Mouse (Mus musculus): ENCODE measurements around the gene Pla2g3. TPM values are rescaled to one million over a fixed set of nuclear protein-coding genes. Genes with fewer than 3 reads are reported as not detected.

The Pla2g3 gene
- polyA plus RNA-seq, 1 experiment: 0.28 TPM

- Histone ChIP-seq H3K4me3 (ENCODE audit: low read depth, low read length) (no peak overlapping the region), H3K27ac (ENCODE audit: insufficient read depth, low read length) (no peak overlapping the region), H3K4me1 (ENCODE audit: control insufficient read depth, insufficient read depth, low read length) (no peaks in the 10 kb centered on the region), H3K36me3 (ENCODE audit: control insufficient read depth, insufficient read depth, low read length, poor library complexity, severe bottlenecking) (peaks cover 26% of the 10 kb centered on the region), H3K9me3 (replicated peaks; ENCODE audit: control insufficient read depth, insufficient read depth, low read length, poor library complexity, severe bottlenecking) (no peaks in the 10 kb centered on the region), H3K9ac (ENCODE audit: low read depth, poor library complexity, severe bottlenecking) (no peak overlapping the region), H3K27me3 (ENCODE audit: control insufficient read depth, insufficient read depth, low read length, poor library complexity, severe bottlenecking) (no peaks in the 10 kb centered on the region)
- TF ChIP-seq POLR2A (IDR thresholded peaks at IDR 0.05; ENCODE audit: insufficient read depth, low read length): no peak
- TF ChIP-seq CTCF (IDR thresholded peaks at IDR 0.05; ENCODE audit: low read depth, low read length): no peak
- no peak for TF ChIP-seq EP300 (IDR thresholded peaks at IDR 0.05; ENCODE audit: insufficient read depth, low read depth, low read length)
Measured at GRCm38 (mm10) chr11:3531634-3532033, 43.5 kb downstream of the Pla2g3 start.

DNA sequence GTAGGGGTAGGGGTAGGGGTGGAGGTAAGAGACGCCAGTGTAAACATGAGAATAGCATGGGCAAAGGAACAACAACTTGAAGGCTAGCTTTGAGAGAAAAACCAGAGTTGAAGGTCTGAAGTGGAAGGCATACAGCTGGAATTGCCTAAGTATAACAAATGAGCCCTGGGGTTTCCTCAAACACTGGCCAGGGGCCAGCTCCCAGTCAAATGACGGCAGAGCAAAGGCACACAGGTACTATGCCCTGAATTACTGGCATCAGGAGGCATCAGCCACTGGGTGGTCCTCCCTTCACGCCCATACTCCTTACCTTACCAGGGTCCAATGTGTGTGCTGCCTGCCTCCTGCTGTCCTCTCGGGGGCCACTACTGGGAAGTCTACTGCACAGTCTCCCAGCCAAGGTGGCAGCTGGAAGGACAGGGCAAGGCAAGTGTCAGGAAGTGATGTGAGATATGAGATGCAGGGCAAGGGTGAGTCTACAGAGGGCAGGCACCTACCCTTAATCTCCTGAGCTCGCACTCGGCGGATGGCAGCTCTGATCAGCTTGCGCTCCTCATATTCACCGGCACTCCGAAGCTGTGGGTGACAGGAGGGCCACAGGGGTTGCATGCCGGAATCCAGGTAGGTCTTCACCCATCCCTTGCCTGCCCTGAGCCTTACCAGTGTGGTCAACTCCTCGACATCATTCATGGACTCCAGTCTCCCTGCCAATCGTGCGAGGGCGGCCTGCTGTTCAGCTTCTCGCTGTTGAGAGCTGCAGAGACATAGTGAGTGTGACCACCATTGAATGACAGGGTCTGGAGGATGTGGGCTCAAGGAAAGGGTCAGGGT, 44.2 kb downstream of the Pla2g3 start:
- H3K9ac ChIP-seq (ENCODE audit: low read depth, poor library complexity, severe bottlenecking): no peak overlapping the region
- H3K27ac ChIP-seq (ENCODE audit: insufficient read depth, low read length): no peak overlapping the region
- H3K9me3 ChIP-seq (replicated peaks; ENCODE audit: control insufficient read depth, insufficient read depth, low read length, poor library complexity, severe bottlenecking): no peaks in the 10 kb centered on the region
- no peaks in the 10 kb centered on the region for H3K4me1 ChIP-seq (ENCODE audit: control insufficient read depth, insufficient read depth, low read length)
- no peaks in the 10 kb centered on the region for H3K27me3 ChIP-seq (ENCODE audit: control insufficient read depth, insufficient read depth, low read length, poor library complexity, severe bottlenecking)
- no peak overlapping the region for H3K4me3 ChIP-seq (ENCODE audit: low read depth, low read length)
- H3K36me3 ChIP-seq (ENCODE audit: control insufficient read depth, insufficient read depth, low read length, poor library complexity, severe bottlenecking): peaks cover 26% of the 10 kb centered on the region
- TF ChIP-seq CTCF (IDR thresholded peaks at IDR 0.05; ENCODE audit: low read depth, low read length): no peak
- TF ChIP-seq EP300 (IDR thresholded peaks at IDR 0.05; ENCODE audit: insufficient read depth, low read depth, low read length): no peak
- no peak for TF ChIP-seq POLR2A (IDR thresholded peaks at IDR 0.05; ENCODE audit: insufficient read depth, low read length)

DNA sequence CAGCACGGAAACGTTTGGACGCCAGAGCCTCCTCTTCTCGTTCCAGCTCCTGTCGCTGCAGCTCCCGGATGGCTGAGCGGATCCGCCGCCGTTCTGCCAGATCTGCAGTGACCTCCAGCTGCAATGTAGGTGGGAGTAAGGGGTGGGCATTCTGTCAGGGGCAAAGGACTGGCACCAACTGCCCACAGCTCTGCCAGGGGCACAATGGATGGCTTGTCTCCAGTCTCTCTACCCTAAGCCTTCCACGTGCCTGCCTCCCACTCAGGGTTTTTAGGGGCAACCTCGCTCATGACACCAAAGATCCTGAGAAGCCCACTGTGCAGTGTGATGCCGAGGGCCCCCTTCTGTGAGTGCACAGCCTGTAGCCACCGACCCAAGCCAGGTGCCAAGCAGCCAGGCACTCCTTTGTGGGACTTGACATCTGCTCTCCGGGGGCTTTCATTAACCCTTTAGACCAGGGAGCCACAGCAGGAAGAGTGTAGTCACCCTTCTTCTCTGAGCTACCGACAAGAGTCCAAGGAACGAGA, 45.4 kb downstream of the Pla2g3 start:
- H3K9ac ChIP-seq (ENCODE audit: low read depth, poor library complexity, severe bottlenecking): no peak overlapping the region
- no peak for TF ChIP-seq CTCF (IDR thresholded peaks at IDR 0.05; ENCODE audit: low read depth, low read length)
- no peak for TF ChIP-seq EP300 (IDR thresholded peaks at IDR 0.05; ENCODE audit: insufficient read depth, low read depth, low read length)
- TF ChIP-seq POLR2A (IDR thresholded peaks at IDR 0.05; ENCODE audit: insufficient read depth, low read length): no peak
- H3K9me3 ChIP-seq (replicated peaks; ENCODE audit: control insufficient read depth, insufficient read depth, low read length, poor library complexity, severe bottlenecking): no peaks in the 10 kb centered on the region
- no peaks in the 10 kb centered on the region for H3K4me1 ChIP-seq (ENCODE audit: control insufficient read depth, insufficient read depth, low read length)
- no peak overlapping the region for H3K27ac ChIP-seq (ENCODE audit: insufficient read depth, low read length)
- no peaks in the 10 kb centered on the region for H3K27me3 ChIP-seq (ENCODE audit: control insufficient read depth, insufficient read depth, low read length, poor library complexity, severe bottlenecking)
- peaks cover 24% of the 10 kb centered on the region for H3K36me3 ChIP-seq (ENCODE audit: control insufficient read depth, insufficient read depth, low read length, poor library complexity, severe bottlenecking)
- no peak overlapping the region for H3K4me3 ChIP-seq (ENCODE audit: low read depth, low read length)

DNA sequence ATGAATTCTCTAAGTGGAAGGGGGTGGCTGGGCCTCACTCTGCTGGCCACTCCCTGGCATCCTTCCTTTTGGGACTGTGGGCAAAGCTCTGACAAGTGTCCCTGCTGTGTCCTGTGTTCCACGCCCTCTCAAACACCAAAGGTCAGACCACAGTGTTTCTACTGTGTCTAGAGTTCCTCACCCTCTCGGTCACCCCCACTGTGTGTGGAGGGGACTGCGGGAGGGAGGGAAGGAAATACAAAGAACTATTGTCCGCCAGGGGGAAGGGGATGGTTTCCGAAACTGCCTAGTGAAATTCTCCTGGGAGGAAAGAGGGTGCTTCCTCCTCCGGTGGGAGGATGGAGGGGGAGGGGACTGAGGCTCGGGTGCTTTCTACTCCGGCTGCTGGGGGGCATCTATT, 46.9 kb downstream of the Pla2g3 start:
- TF ChIP-seq EP300 (IDR thresholded peaks at IDR 0.05; ENCODE audit: insufficient read depth, low read depth, low read length) (no peak), CTCF (IDR thresholded peaks at IDR 0.05; ENCODE audit: low read depth, low read length) (no peak), POLR2A (IDR thresholded peaks at IDR 0.05; ENCODE audit: insufficient read depth, low read length) (no peak)
- Histone ChIP-seq H3K9me3 (replicated peaks; ENCODE audit: control insufficient read depth, insufficient read depth, low read length, poor library complexity, severe bottlenecking) (no peaks in the 10 kb centered on the region), H3K4me3 (ENCODE audit: low read depth, low read length) (no peak overlapping the region), H3K27ac (ENCODE audit: insufficient read depth, low read length) (no peak overlapping the region), H3K4me1 (ENCODE audit: control insufficient read depth, insufficient read depth, low read length) (no peaks in the 10 kb centered on the region), H3K9ac (ENCODE audit: low read depth, poor library complexity, severe bottlenecking) (no peak overlapping the region), H3K27me3 (ENCODE audit: control insufficient read depth, insufficient read depth, low read length, poor library complexity, severe bottlenecking) (no peaks in the 10 kb centered on the region), H3K36me3 (ENCODE audit: control insufficient read depth, insufficient read depth, low read length, poor library complexity, severe bottlenecking) (peaks cover 17% of the 10 kb centered on the region)

- Histone ChIP-seq H3K9me3 (replicated peaks; ENCODE audit: control insufficient read depth, insufficient read depth, low read length, poor library complexity, severe bottlenecking) (no peaks in the 10 kb centered on the region), H3K4me3 (ENCODE audit: low read depth, low read length) (peak overlapping the region; percentile 83), H3K9ac (ENCODE audit: low read depth, poor library complexity, severe bottlenecking) (peak overlapping the region; percentile 43), H3K27me3 (ENCODE audit: control insufficient read depth, insufficient read depth, low read length, poor library complexity, severe bottlenecking) (no peaks in the 10 kb centered on the region), H3K27ac (ENCODE audit: insufficient read depth, low read length) (peak overlapping the region; percentile 19; the same call in 1 of the 2 replicates), H3K36me3 (ENCODE audit: control insufficient read depth, insufficient read depth, low read length, poor library complexity, severe bottlenecking) (peaks cover 14% of the 10 kb centered on the region; the same call in 1 of the 2 replicates), H3K4me1 (ENCODE audit: control insufficient read depth, insufficient read depth, low read length) (no peaks in the 10 kb centered on the region)
- TF ChIP-seq EP300 (IDR thresholded peaks at IDR 0.05; ENCODE audit: insufficient read depth, low read depth, low read length): peak; percentile 5; the same call in 1 of the 2 replicates
- peak; percentile 84 for TF ChIP-seq CTCF (IDR thresholded peaks at IDR 0.05; ENCODE audit: low read depth, low read length)
- TF ChIP-seq POLR2A (IDR thresholded peaks at IDR 0.05; ENCODE audit: insufficient read depth, low read length): no peak
Measured at GRCm38 (mm10) chr11:3535406-3535986, 47.4 kb downstream of the Pla2g3 start.
